In genomic region chr10:43619059-43619531, GRCm38 (mm10) we compare ENCODE assay signal across 10 mouse cellular contexts. TPM values are rescaled to one million over a fixed set of nuclear protein-coding genes. Genes with fewer than 3 reads are reported as not detected.
DNase-seq lines count a peak whose midpoint lies in the region; ATAC-seq and TF ChIP-seq lines count a peak whose summit lies in the region.
"Had no signal": no experiment of that assay in that cellular context is flagged by ENCODE, and none has a peak within 500 bp of the region (broad histone marks: within the 10 kb centered on the region; RNA-seq: fewer than 3 reads in every experiment).

No protein-coding gene starts in this region.

- ATAC-seq in hindbrain, embryonic 12.5 days (ENCODE audit: low FRiP score): peak; percentile 72
- ATAC-seq in midbrain, embryonic 11.5 days (ENCODE audit: low FRiP score): peak; percentile 44; the same call in 1 of the 2 replicates

- no peaks in the 10 kb centered on the region for H3K4me1 ChIP-seq in cerebellum, adult 2 months (ENCODE audit: control insufficient read depth, insufficient read depth, low read length)
- H3K4me1 ChIP-seq in hindbrain, embryonic 12.5 days: peaks cover 15% of the 10 kb centered on the region
- peaks cover 6% of the 10 kb centered on the region; the same call in 1 of the 2 replicates for H3K4me1 ChIP-seq in midbrain, embryonic 11.5 days (ENCODE audit: control insufficient read depth, insufficient read depth, low read length)

- WGBS in cerebellum, adult 2 months: 13% methylated on average over 6 of the region's 6 CpGs
- whole genome bisulfite sequencing in hindbrain, embryonic 12.5 days: 2% methylated on average over 6 of the region's 6 CpGs
- WGBS in midbrain, embryonic 11.5 days: 3% methylated on average over 6 of the region's 6 CpGs

- peak; percentile 12 to 37 for DNase-seq in cerebellum, postnatal 10 days
- no peak for DNase-seq in cerebellum, adult 2 months
- peak; percentile 14 for DNase-seq in R1 (ENCODE audit: low read depth, low spot score)
- DNase-seq in midbrain, embryonic 11.5 days (ENCODE audit: low spot score, missing footprints): peak; percentile 86
- no peak for DNase-seq in thymus, postnatal 25 days
- DNase-seq in B cell, adult 2 months: no peak
- no peak for DNase-seq in right cerebral cortex, adult 18-20 months
- DNase-seq: thymus, adult 18-20 months had no signal

- no peaks in the 10 kb centered on the region for H3K36me3 ChIP-seq in hindbrain, embryonic 12.5 days
- H3K36me3 ChIP-seq in midbrain, embryonic 11.5 days (ENCODE audit: control insufficient read depth, insufficient read depth, low read length): no peaks in the 10 kb centered on the region

- H3K4me3 ChIP-seq in cerebellum, adult 2 months (replicated peaks; ENCODE audit: insufficient read depth, low read depth, low read length): no peak overlapping the region
- H3K4me3 ChIP-seq in hindbrain, embryonic 12.5 days: no peak overlapping the region
- H3K4me3 ChIP-seq in midbrain, embryonic 11.5 days (ENCODE audit: low read depth, low read length): no peak overlapping the region

- H3K9me3 ChIP-seq in hindbrain, embryonic 12.5 days (replicated peaks): no peaks in the 10 kb centered on the region
- H3K9me3 ChIP-seq in midbrain, embryonic 11.5 days (ENCODE audit: control insufficient read depth, low read length): no peaks in the 10 kb centered on the region

- H3K27ac ChIP-seq in cerebellum, adult 2 months (ENCODE audit: insufficient read depth, low read length): no peak overlapping the region
- peak overlapping the region; percentile 80 for H3K27ac ChIP-seq in hindbrain, embryonic 12.5 days
- no peak overlapping the region; the same call in 1 of the 2 replicates for H3K27ac ChIP-seq in midbrain, embryonic 11.5 days (ENCODE audit: low read depth, low read length)

- TF ChIP-seq CTCF in cerebellum, adult 2 months (IDR thresholded peaks at IDR 0.05; ENCODE audit: borderline replicate concordance, insufficient read depth, low read depth, low read length): no peak

- TF ChIP-seq POLR2A in cerebellum, adult 2 months (IDR thresholded peaks at IDR 0.05; ENCODE audit: borderline replicate concordance, insufficient read depth, low read length): no peak

- H3K9ac ChIP-seq in hindbrain, embryonic 12.5 days: no peak overlapping the region
- 0 out of 2 replicates have a peak overlapping the region, but pooled peaks have one; percentile 12 for H3K9ac ChIP-seq in midbrain, embryonic 11.5 days (ENCODE audit: low read length)

- no peaks in the 10 kb centered on the region for H3K27me3 ChIP-seq in cerebellum, adult 2 months (ENCODE audit: control insufficient read depth, insufficient read depth, low read length)
- H3K27me3 ChIP-seq in hindbrain, embryonic 12.5 days: no peaks in the 10 kb centered on the region
- H3K27me3 ChIP-seq in midbrain, embryonic 11.5 days (ENCODE audit: control insufficient read depth, insufficient read depth, low read length): no peaks in the 10 kb centered on the region

- peak overlapping the region; percentile 21; the same call in 1 of the 2 replicates for H3K4me2 ChIP-seq in hindbrain, embryonic 12.5 days (replicated peaks)
- peak overlapping the region; percentile 14; the same call in 1 of the 2 replicates for H3K4me2 ChIP-seq in midbrain, embryonic 11.5 days
- H3K4me2 ChIP-seq: heart, embryonic 11.5 days had no signal

RNA-seq across cellular contexts. Expression of gene Cd24a, which starts 41.0 kb away (rescaled TPM):
- 26.4 and 39.5 TPM in 2 replicates for polyA plus RNA-seq in cerebellum, adult 2 months (2012; rRNA removed)
- polyA plus RNA-seq in hindbrain, embryonic 12.5 days (2016; fragmentation: Nextera tagmentation; extraction: Ambion mirVana): 727 and 798 TPM in 2 replicates
- 516 and 568 TPM in 2 replicates for polyA plus RNA-seq in midbrain, embryonic 11.5 days (2014; fragmentation: Nextera tagmentation; extraction: Ambion mirVana)

Comparison
In these comparisons a context has a peak if more than half of its experiments do, and no peak if none do; other contexts are left out.
1. DNase-seq: peak in cerebellum, postnatal 10 days (2 of 2), R1 (single experiment) and midbrain, embryonic 11.5 days (single experiment); none in cerebellum, adult 2 months (0 of 2), thymus, postnatal 25 days (single experiment), B cell, adult 2 months (0 of 2) and right cerebral cortex, adult 18-20 months (single experiment).
2. RNA of gene Cd24a, which starts 41.0 kb away (polyA plus RNA-seq): 727 to 798 TPM in hindbrain, embryonic 12.5 days and 516 to 568 TPM in midbrain, embryonic 11.5 days; 26.4 to 39.5 TPM in cerebellum, adult 2 months; every median in the first group is over 10 times any median in the second.